Mouse (Mus musculus): ENCODE data around the gene Taf6l.

DNA sequence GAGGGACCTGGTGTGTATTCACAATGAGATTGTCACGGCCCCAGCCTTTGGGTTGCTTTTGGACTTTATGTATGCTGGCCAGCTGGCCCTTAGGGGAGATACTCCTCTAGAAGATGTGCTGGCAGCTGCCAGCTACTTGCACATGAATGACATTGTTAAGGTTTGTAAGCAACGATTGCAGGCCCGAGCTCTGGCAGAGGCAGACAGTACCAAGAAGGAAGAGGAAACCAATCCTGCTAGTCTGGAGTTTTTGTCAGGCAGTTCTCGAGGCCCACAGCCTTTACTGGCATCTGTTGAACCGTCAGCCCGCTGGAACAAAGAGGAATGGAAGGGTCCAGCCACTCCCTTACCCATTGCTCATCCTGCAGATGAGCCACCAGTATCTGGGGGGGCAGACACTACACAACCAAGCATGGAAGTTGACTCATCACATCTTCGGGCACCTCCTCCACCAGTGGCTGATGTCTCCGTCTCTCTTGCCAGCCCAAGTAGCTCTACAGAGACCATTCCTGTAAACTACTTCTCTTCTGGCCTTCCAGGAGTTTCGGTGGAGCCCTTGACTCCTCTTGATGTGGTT is 17.1 kb upstream of the Taf6l start:
- no peak for TF ChIP-seq CTCF (IDR thresholded peaks at IDR 0.05; ENCODE audit: low read depth)
- no peak for TF ChIP-seq EP300 (optimal IDR thresholded peaks at IDR 0.05)
